Mouse (Mus musculus) megakaryocyte, embryonic 14.5 days (primary cell): ENCODE results near the gene Mpped1.

Source experiments
- FLI1 ChIP-seq: IDR thresholded peaks from 2 replicates; pipeline ENCODE4 v1.6.1; 2012; ENCODE audit warnings: low read length, inconsistent platforms, mixed read lengths
- GATA1 ChIP-seq: IDR thresholded peaks from 3 replicates; pipeline ENCODE4 v1.6.1; 2012; ENCODE audit warnings: mixed read lengths, low read length, inconsistent platforms, borderline replicate concordance

- TF ChIP-seq GATA1 (no peak), FLI1 (no peak)
These were observed 63.2 kb downstream of the Mpped1 start for GRCm38 (mm10) chr15:83842419-83842818.
